Mouse (Mus musculus) megakaryocyte, embryonic 14.5 days (primary cell): ENCODE results near the gene Fstl3.

Experiments used
- FLI1 ChIP-seq: IDR thresholded peaks from 2 replicates; pipeline ENCODE4 v1.6.1; 2012; ENCODE audit warnings: low read length, inconsistent platforms, mixed read lengths
- GATA1 ChIP-seq: IDR thresholded peaks from 3 replicates; pipeline ENCODE4 v1.6.1; 2012; ENCODE audit warnings: mixed read lengths, low read length, inconsistent platforms, borderline replicate concordance

- TF ChIP-seq FLI1: no peak
- TF ChIP-seq GATA1: no peak
These were observed 38.8 kb downstream of the Fstl3 start for GRCm38 (mm10) chr10:79815671-79816494.
